Mouse (Mus musculus) cerebellum, adult 9-11 months (tissue): Measurements from ENCODE around the gene Tmc2.

ENCODE experiments used
- DNase-seq: peaks from one replicate; pipeline ENCODE4 v3.0.0; 2022

The Tmc2 gene

GRCm38 (mm10) chr2:130256762-130257161 is 61.8 kb downstream of the Tmc2 start:
- no peak for DNase-seq

- no peak for DNase-seq
Observed at GRCm38 (mm10) chr2:130260822-130261221, 65.8 kb downstream of the Tmc2 start.

- no peak for DNase-seq
Observed at GRCm38 (mm10) chr2:130261914-130262313, 66.9 kb downstream of the Tmc2 start.

- DNase-seq: no peak
Observed at GRCm38 (mm10) chr2:130262398-130262797, 67.4 kb downstream of the Tmc2 start.

GRCm38 (mm10) chr2:130265520-130265919 is 70.5 kb downstream of the Tmc2 start:
- DNase-seq: no peak

- DNase-seq: no peak
Observed at GRCm38 (mm10) chr2:130268074-130268473, 73.1 kb downstream of the Tmc2 start.

GRCm38 (mm10) chr2:130273732-130274131 is 78.7 kb downstream of the Tmc2 start:
- no peak for DNase-seq

- DNase-seq: peak; percentile 99
Observed at GRCm38 (mm10) chr2:130274149-130274861, 79.3 kb downstream of the Tmc2 start, which contains the start of gene Nop56. Gene Nop56 (plus strand): TSS chr2:130274430.

- DNase-seq: peak; percentile 43
Observed at GRCm38 (mm10) chr2:130274862-130275261, 79.9 kb downstream of the Tmc2 start.

- DNase-seq: peak; percentile 43
Observed at GRCm38 (mm10) chr2:130275649-130276048, 80.7 kb downstream of the Tmc2 start.

GRCm38 (mm10) chr2:130279600-130280091 is 84.7 kb downstream of the Tmc2 start:
- DNase-seq: no peak

- DNase-seq: no peak
Observed at GRCm38 (mm10) chr2:130280224-130280623, 85.2 kb downstream of the Tmc2 start.

GRCm38 (mm10) chr2:130280818-130281217 is 85.8 kb downstream of the Tmc2 start:
- DNase-seq: no peak

- peak; percentile 87 for DNase-seq
Observed at GRCm38 (mm10) chr2:130283854-130284654, 89.1 kb downstream of the Tmc2 start, which contains the start of gene Idh3b. Gene Idh3b (minus strand): TSS chr2:130284547.

- DNase-seq: no peak
Observed at GRCm38 (mm10) chr2:130289086-130289485, 94.1 kb downstream of the Tmc2 start.

GRCm38 (mm10) chr2:130291434-130291833 is 96.4 kb downstream of the Tmc2 start:
- peak; percentile 77 for DNase-seq

- no peak for DNase-seq
Observed at GRCm38 (mm10) chr2:130293009-130293408, 98.0 kb downstream of the Tmc2 start.

- DNase-seq: no peak
Observed at GRCm38 (mm10) chr2:130293486-130293885, 98.5 kb downstream of the Tmc2 start.

- DNase-seq: no peak
Observed at GRCm38 (mm10) chr2:130294218-130294935, 99.4 kb downstream of the Tmc2 start.

- peak; percentile 33 for DNase-seq
Observed at GRCm38 (mm10) chr2:130294936-130295277, 99.9 kb downstream of the Tmc2 start, which contains the start of gene Ebf4. Gene Ebf4 (plus strand): TSS chr2:130295169.

- DNase-seq: peak; percentile 42
Observed at GRCm38 (mm10) chr2:130295331-130296133, 100.5 kb downstream of the Tmc2 start.

GRCm38 (mm10) chr2:130296134-130296745 is 101.2 kb downstream of the Tmc2 start:
- DNase-seq: no peak
